Mouse (Mus musculus) heart, embryonic 11.5 days (tissue): ENCODE results near the gene Usp2. TPM values are rescaled to one million over a fixed set of nuclear protein-coding genes. Genes with fewer than 3 reads are reported as not detected.

Source experiments
- ATAC-seq: fragments of 200-750 bp; cut with Nextera tagmentation; replicated peaks from 2 replicates; pipeline ENCODE4 v1.8.0; 2017; ENCODE audit warnings: moderate library complexity; ENCODE audit not compliant: insufficient number of reproducible peaks, low FRiP score, low TSS enrichment
- H3K27ac ChIP-seq: fragments of 300-500 bp; sonication (generic); 2 replicates; pipeline ENCODE4 v1.5.1; 2014; ENCODE audit warnings: mild to moderate bottlenecking, low read depth, low read length
- H3K27me3 ChIP-seq: fragments of 300-500 bp; sonication (generic); 2 replicates; pipeline ENCODE4 v1.6.1; 2014; ENCODE audit warnings: mild to moderate bottlenecking, low read length, mixed read lengths; ENCODE audit not compliant: control insufficient read depth, insufficient read depth
- H3K36me3 ChIP-seq: fragments of 300-500 bp; sonication (generic); 2 replicates; pipeline ENCODE4 v1.6.1; 2014; ENCODE audit warnings: mild to moderate bottlenecking, low read length, moderate library complexity, mixed read lengths; ENCODE audit not compliant: control insufficient read depth, insufficient read depth
- H3K4me1 ChIP-seq: fragments of 300-500 bp; sonication (generic); 2 replicates; pipeline ENCODE4 v1.6.1; 2014; ENCODE audit warnings: low read length; ENCODE audit not compliant: control insufficient read depth, insufficient read depth
- H3K4me2 ChIP-seq: fragments of 300-500 bp; sonication (generic); 2 replicates; pipeline ENCODE4 v1.6.1; 2014; ENCODE audit warnings: mild to moderate bottlenecking, moderate library complexity
- H3K4me3 ChIP-seq: fragments of 300-500 bp; sonication (generic); 2 replicates; pipeline ENCODE4 v1.5.1; 2014; ENCODE audit warnings: low read depth, low read length
- H3K9ac ChIP-seq: fragments of 300-500 bp; sonication (generic); 2 replicates; pipeline ENCODE4 v1.6.1; 2014; ENCODE audit warnings: mild to moderate bottlenecking, low read depth, low read length, moderate library complexity
- H3K9me3 ChIP-seq: fragments of 300-500 bp; sonication (generic); replicated peaks from 2 replicates; pipeline ENCODE4 v1.6.1; 2016; ENCODE audit warnings: low read length; ENCODE audit not compliant: control insufficient read depth
- WGBS: fragments of 180-500 bp; shearing (Covaris S2); extraction: QIAGEN DNeasy Blood & Tissue Kit; methylation state at CpG from one replicate; pipeline ENCODE4 v1.1.7; 2014; ENCODE audit not compliant: insufficient replicate concordance; 5-methylcytosine and 5-hydroxymethylcytosine counted together
- polyA plus RNA-seq: library from polyadenylated mRNA; unstranded; fragments of >200 nt; fragmentation: Nextera tagmentation; extraction: Ambion mirVana; gene quantifications from 2 replicates; pipeline ENCODE4 v1.2.1, GENCODE M21; 2014

The Usp2 gene
- polyA plus RNA-seq, 1 experiment from 2014 or later = 53.8 TPM

GRCm38 (mm10) chr9:44144023-44144717 is 77.3 kb downstream of the Usp2 start:
- H3K36me3 ChIP-seq = peaks cover 22% of the 10 kb centered on the region
- no peaks in the 10 kb centered on the region for H3K9me3 ChIP-seq
- no peak for ATAC-seq
- H3K4me1 ChIP-seq = 0 out of 2 replicates have a peak, but pooled peaks cover 5% of the 10 kb centered on the region
- no peak overlapping the region for H3K4me2 ChIP-seq
- no peak overlapping the region for H3K4me3 ChIP-seq
- H3K9ac ChIP-seq = no peak overlapping the region
- H3K27me3 ChIP-seq = no peaks in the 10 kb centered on the region
- no peak overlapping the region for H3K27ac ChIP-seq
- WGBS = 35% methylated on average over 7 of the region's 8 CpGs

GRCm38 (mm10) chr9:44144718-44145060 is 77.9 kb downstream of the Usp2 start:
- Histone ChIP-seq H3K9ac (no peak overlapping the region), H3K4me3 (no peak overlapping the region), H3K27ac (no peak overlapping the region), H3K4me1 (0 out of 2 replicates have a peak, but pooled peaks cover 2% of the 10 kb centered on the region), H3K36me3 (peaks cover 17% of the 10 kb centered on the region), H3K4me2 (no peak overlapping the region), H3K9me3 (no peaks in the 10 kb centered on the region), H3K27me3 (no peaks in the 10 kb centered on the region)
- no peak for ATAC-seq

Other genes starting within 250 kb of the Usp2 start
- 0.86 and 0.90 TPM in 2 replicates for gene Thy1, start 23.6 kb upstream of the Usp2 start, polyA plus RNA-seq
- gene Mfrp, start 34.7 kb downstream of the Usp2 start, polyA plus RNA-seq = 0.16 TPM in 1 of 2 replicates, not detected in the other
- gene C1qtnf5, start 40.2 kb downstream of the Usp2 start, polyA plus RNA-seq = 0.43 and 1.2 TPM in 2 replicates
- 0.28 TPM in 1 of 2 replicates, not detected in the other for gene Gm49380, start 46.5 kb downstream of the Usp2 start, polyA plus RNA-seq
- 35.2 and 38.2 TPM in 2 replicates for gene Rnf26, start 46.5 kb downstream of the Usp2 start, polyA plus RNA-seq
- gene Mcam, start 67.4 kb downstream of the Usp2 start, polyA plus RNA-seq = 86.2 and 105 TPM in 2 replicates
- 12.6 and 14.8 TPM in 2 replicates for gene Cbl, start 167.0 kb downstream of the Usp2 start, polyA plus RNA-seq
- not detected in 2 replicates for gene Ccdc153, start 173.7 kb downstream of the Usp2 start, polyA plus RNA-seq
- not detected in 2 replicates for gene Pdzd3, start 184.4 kb downstream of the Usp2 start, polyA plus RNA-seq
- 3.6 and 4.9 TPM in 2 replicates for gene Nlrx1, start 201.6 kb downstream of the Usp2 start, polyA plus RNA-seq
- gene Abcg4, start 221.6 kb downstream of the Usp2 start, polyA plus RNA-seq = 2.7 and 3.3 TPM in 2 replicates
- gene Hinfp, start 238.7 kb downstream of the Usp2 start, polyA plus RNA-seq = 15.3 and 15.9 TPM in 2 replicates